Mouse (Mus musculus) midbrain, embryonic 10.5 days (tissue): ENCODE measurements at regions not wholly inside any gene's neighbourhood (a gene's known extent, or its start where the extent isn't known, plus 50 kb on each side); places are given as distances from the start of the nearest gene placed in this dataset.
A peak's percentile ranks its signal among the peaks of the same experiment; 100 is the strongest.

ENCODE experiments used
- DNase-seq: peaks from one replicate; pipeline ENCODE4 v3.0.0-alpha.2; 2017; ENCODE audit warnings: low spot score
- H3K27ac ChIP-seq: fragments of 300-500 bp; sonication (generic); replicated peaks from 2 replicates; pipeline ENCODE4 v1.5.1; 2016; ENCODE audit warnings: mild to moderate bottlenecking
- H3K27me3 ChIP-seq: fragments of 300-500 bp; sonication (generic); 2 replicates; pipeline ENCODE4 v1.6.1; 2016; ENCODE audit warnings: low read depth, mild to moderate bottlenecking; ENCODE audit not compliant: poor library complexity, severe bottlenecking
- H3K36me3 ChIP-seq: fragments of 300-500 bp; sonication (generic); 2 replicates; pipeline ENCODE4 v1.6.1; 2016; ENCODE audit warnings: mild to moderate bottlenecking, moderate library complexity
- H3K4me1 ChIP-seq: fragments of 300-500 bp; sonication (generic); 2 replicates; pipeline ENCODE4 v1.6.1; 2016
- H3K4me3 ChIP-seq: fragments of 300-500 bp; sonication (generic); 2 replicates; pipeline ENCODE4 v1.5.1; 2016; ENCODE audit warnings: mild to moderate bottlenecking, moderate library complexity
- H3K9me3 ChIP-seq: fragments of 300-500 bp; sonication (generic); replicated peaks from 2 replicates; pipeline ENCODE4 v1.6.1; 2016; ENCODE audit warnings: mild to moderate bottlenecking
- WGBS: fragments of 180-500 bp; shearing (Covaris S2); methylation state at CpG from one replicate; pipeline ENCODE4 v1.1.7; 2016; 5-methylcytosine and 5-hydroxymethylcytosine counted together

GRCm38 (mm10) chr6:122394160-122394559 is 53.8 kb upstream of the Phc1 start:
- WGBS: 88% methylated on average over 5 of the region's 5 CpGs
- Histone ChIP-seq H3K9me3 (no peaks in the 10 kb centered on the region), H3K27ac (0 out of 2 replicates have a peak overlapping the region, but pooled peaks have one; percentile 13), H3K27me3 (no peaks in the 10 kb centered on the region), H3K36me3 (no peaks in the 10 kb centered on the region), H3K4me3 (no peak overlapping the region), H3K4me1 (peaks cover 7% of the 10 kb centered on the region; the same call in 1 of the 2 replicates)
- DNase-seq: no peak

- H3K27me3 ChIP-seq: no peaks in the 10 kb centered on the region
- 83% methylated on average over 19 of the region's 19 CpGs for WGBS
- DNase-seq: no peak
- no peaks in the 10 kb centered on the region for H3K36me3 ChIP-seq
- H3K4me1 ChIP-seq: peaks cover 7% of the 10 kb centered on the region; the same call in 1 of the 2 replicates
- H3K27ac ChIP-seq: peak overlapping the region; percentile 70
- H3K9me3 ChIP-seq: no peaks in the 10 kb centered on the region
- peak overlapping the region; percentile 22; the same call in 1 of the 2 replicates for H3K4me3 ChIP-seq
Observed at GRCm38 (mm10) chr6:122393231-122393881, 53.0 kb upstream of the Phc1 start.

- peak overlapping the region; percentile 70 for H3K27ac ChIP-seq
- 39% methylated on average over 29 of the region's 29 CpGs for WGBS
- H3K36me3 ChIP-seq: no peaks in the 10 kb centered on the region
- DNase-seq: peak; percentile 79
- peak overlapping the region; percentile 22; the same call in 1 of the 2 replicates for H3K4me3 ChIP-seq
- H3K27me3 ChIP-seq: no peaks in the 10 kb centered on the region
- H3K9me3 ChIP-seq: no peaks in the 10 kb centered on the region
- H3K4me1 ChIP-seq: peaks cover 7% of the 10 kb centered on the region; the same call in 1 of the 2 replicates
Observed at GRCm38 (mm10) chr6:122391725-122392667, 51.6 kb upstream of the Phc1 start.

- H3K4me3 ChIP-seq: no peak overlapping the region
- 81% methylated on average over 10 of the region's 10 CpGs for WGBS
- H3K9me3 ChIP-seq: no peaks in the 10 kb centered on the region
- no peak for DNase-seq
- H3K27me3 ChIP-seq: no peaks in the 10 kb centered on the region
- H3K36me3 ChIP-seq: no peaks in the 10 kb centered on the region
- peak overlapping the region; percentile 34; the same call in 1 of the 2 replicates for H3K27ac ChIP-seq
- H3K4me1 ChIP-seq: peaks cover 7% of the 10 kb centered on the region; the same call in 1 of the 2 replicates
Observed at GRCm38 (mm10) chr6:122391126-122391525, 50.8 kb upstream of the Phc1 start.

GRCm38 (mm10) chr6:122390720-122391119 is 50.4 kb upstream of the Phc1 start:
- H3K27me3 ChIP-seq: no peaks in the 10 kb centered on the region
- H3K9me3 ChIP-seq: no peaks in the 10 kb centered on the region
- H3K4me3 ChIP-seq: no peak overlapping the region
- H3K4me1 ChIP-seq: peaks cover 7% of the 10 kb centered on the region; the same call in 1 of the 2 replicates
- no peak for DNase-seq
- H3K36me3 ChIP-seq: no peaks in the 10 kb centered on the region
- WGBS: 85% methylated on average over 13 of the region's 13 CpGs
- H3K27ac ChIP-seq: no peak overlapping the region; the same call in 1 of the 2 replicates
